Mouse (Mus musculus) heart, embryonic 11.5 days (tissue): Measurements from ENCODE around the gene Naa38. TPM values are rescaled to one million over a fixed set of nuclear protein-coding genes. Genes with fewer than 3 reads are reported as not detected.

ENCODE experiments used
- ATAC-seq: fragments of 200-750 bp; cut with Nextera tagmentation; replicated peaks from 2 replicates; pipeline ENCODE4 v1.8.0; 2017; ENCODE audit warnings: moderate library complexity; ENCODE audit not compliant: insufficient number of reproducible peaks, low FRiP score, low TSS enrichment
- H3K27ac ChIP-seq: fragments of 300-500 bp; sonication (generic); 2 replicates; pipeline ENCODE4 v1.5.1; 2014; ENCODE audit warnings: mild to moderate bottlenecking, low read depth, low read length
- H3K27me3 ChIP-seq: fragments of 300-500 bp; sonication (generic); 2 replicates; pipeline ENCODE4 v1.6.1; 2014; ENCODE audit warnings: mild to moderate bottlenecking, low read length, mixed read lengths; ENCODE audit not compliant: control insufficient read depth, insufficient read depth
- H3K36me3 ChIP-seq: fragments of 300-500 bp; sonication (generic); 2 replicates; pipeline ENCODE4 v1.6.1; 2014; ENCODE audit warnings: mild to moderate bottlenecking, low read length, moderate library complexity, mixed read lengths; ENCODE audit not compliant: control insufficient read depth, insufficient read depth
- H3K4me1 ChIP-seq: fragments of 300-500 bp; sonication (generic); 2 replicates; pipeline ENCODE4 v1.6.1; 2014; ENCODE audit warnings: low read length; ENCODE audit not compliant: control insufficient read depth, insufficient read depth
- H3K4me2 ChIP-seq: fragments of 300-500 bp; sonication (generic); 2 replicates; pipeline ENCODE4 v1.6.1; 2014; ENCODE audit warnings: mild to moderate bottlenecking, moderate library complexity
- H3K4me3 ChIP-seq: fragments of 300-500 bp; sonication (generic); 2 replicates; pipeline ENCODE4 v1.5.1; 2014; ENCODE audit warnings: low read depth, low read length
- H3K9ac ChIP-seq: fragments of 300-500 bp; sonication (generic); 2 replicates; pipeline ENCODE4 v1.6.1; 2014; ENCODE audit warnings: mild to moderate bottlenecking, low read depth, low read length, moderate library complexity
- H3K9me3 ChIP-seq: fragments of 300-500 bp; sonication (generic); replicated peaks from 2 replicates; pipeline ENCODE4 v1.6.1; 2016; ENCODE audit warnings: low read length; ENCODE audit not compliant: control insufficient read depth
- WGBS: fragments of 180-500 bp; shearing (Covaris S2); extraction: QIAGEN DNeasy Blood & Tissue Kit; methylation state at CpG from one replicate; pipeline ENCODE4 v1.1.7; 2014; ENCODE audit not compliant: insufficient replicate concordance; 5-methylcytosine and 5-hydroxymethylcytosine counted together
- polyA plus RNA-seq: library from polyadenylated mRNA; unstranded; fragments of >200 nt; fragmentation: Nextera tagmentation; extraction: Ambion mirVana; gene quantifications from 2 replicates; pipeline ENCODE4 v1.2.1, GENCODE M21; 2014

Gene Naa38
- polyA plus RNA-seq, 1 experiment from 2014 or later = 166 TPM

DNA sequence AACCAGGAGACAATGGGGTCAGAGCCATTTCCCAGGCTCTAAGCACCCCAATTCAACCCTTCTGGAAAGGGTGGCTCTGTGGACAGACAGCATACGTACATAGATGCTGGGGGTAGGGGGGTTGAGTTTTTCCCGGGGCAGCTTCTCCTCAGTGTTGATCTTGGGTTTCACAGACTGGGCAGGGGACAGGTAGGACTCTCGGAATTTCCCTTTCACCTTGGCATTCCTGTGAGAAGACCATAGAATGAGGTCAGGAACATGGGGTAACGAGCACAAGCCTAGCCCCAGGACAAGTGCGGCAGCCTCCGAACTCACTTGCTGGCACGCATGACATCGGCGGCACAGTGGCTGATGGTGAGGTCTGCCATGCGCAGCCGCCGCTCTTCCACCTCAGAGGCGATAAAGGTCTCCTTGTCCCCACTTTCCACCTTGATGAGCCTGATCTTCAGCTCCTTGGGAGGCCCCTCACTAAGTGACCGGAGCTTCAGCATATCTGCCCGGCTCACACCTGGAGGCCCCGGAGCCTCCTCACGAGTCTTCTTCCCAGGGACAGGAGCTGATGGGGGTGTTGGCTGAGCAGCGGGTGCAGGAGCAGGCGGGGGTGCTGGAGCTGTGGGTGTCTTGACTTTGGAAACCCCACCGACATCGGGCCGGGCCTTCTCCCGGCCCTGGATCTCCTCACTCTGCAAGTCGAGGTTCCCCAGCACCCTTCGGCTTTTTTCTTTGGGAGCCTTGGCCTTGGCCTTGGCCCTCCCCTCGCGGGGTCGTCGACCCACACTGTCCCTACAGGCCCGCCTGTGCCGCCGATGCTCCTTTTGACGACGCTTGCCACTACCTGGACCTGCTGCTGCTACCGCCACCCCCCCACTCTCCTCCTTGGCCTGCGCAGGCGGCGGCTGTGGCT is 8.7 kb downstream of the Naa38 start:
- Histone ChIP-seq H3K9me3 (no peaks in the 10 kb centered on the region), H3K4me3 (no peak overlapping the region), H3K4me2 (no peak overlapping the region), H3K9ac (no peak overlapping the region), H3K27me3 (no peaks in the 10 kb centered on the region), H3K36me3 (peaks cover 65% of the 10 kb centered on the region), H3K4me1 (peaks cover 22% of the 10 kb centered on the region), H3K27ac (no peak overlapping the region)
- WGBS = 89% methylated on average over 38 of the region's 38 CpGs
- no peak for ATAC-seq

DNA sequence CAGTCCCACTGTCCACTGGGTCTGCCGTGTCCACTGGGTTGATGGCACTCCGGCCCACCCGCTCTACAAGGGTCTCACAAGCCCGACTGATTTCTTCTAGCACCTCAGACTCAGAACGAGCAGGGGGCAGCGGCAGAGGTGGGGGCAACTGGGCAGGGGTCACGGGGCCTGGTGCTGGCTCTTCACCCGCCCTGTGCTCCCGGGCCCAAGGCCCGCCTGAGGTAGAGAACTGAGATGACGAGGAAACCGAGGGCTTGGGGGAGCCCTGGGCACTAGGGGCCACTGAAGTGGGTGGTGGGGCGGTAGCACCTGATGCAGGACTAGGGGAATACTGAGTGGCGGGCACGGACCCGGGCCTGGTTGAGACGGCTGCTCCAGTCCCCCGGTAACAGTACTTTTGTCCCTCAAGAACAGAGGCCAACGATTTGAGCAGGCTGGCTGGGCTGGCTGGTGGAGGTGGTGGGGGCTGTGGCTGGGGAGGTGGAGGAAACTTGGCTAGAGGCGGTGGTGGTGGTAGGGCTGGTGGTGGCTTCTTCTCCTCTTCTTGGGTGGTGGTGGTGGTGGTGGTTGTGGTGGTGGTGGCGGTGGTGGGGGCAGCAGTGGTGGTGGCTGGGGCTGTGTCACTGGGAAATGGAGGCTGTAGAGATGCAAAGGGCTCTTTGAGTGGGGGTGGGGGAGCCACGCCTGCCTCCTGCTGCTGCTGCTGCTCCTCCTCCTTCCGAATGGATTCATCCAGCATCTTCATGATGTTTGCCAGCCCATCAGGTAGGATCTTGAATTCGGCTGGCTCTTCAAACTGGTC is 9.5 kb downstream of the Naa38 start:
- no peaks in the 10 kb centered on the region for H3K27me3 ChIP-seq
- WGBS = 90% methylated on average over 24 of the region's 24 CpGs
- H3K4me3 ChIP-seq = no peak overlapping the region
- peaks cover 15% of the 10 kb centered on the region for H3K4me1 ChIP-seq
- no peak for ATAC-seq
- H3K9me3 ChIP-seq = no peaks in the 10 kb centered on the region
- H3K27ac ChIP-seq = no peak overlapping the region
- no peak overlapping the region for H3K4me2 ChIP-seq
- H3K9ac ChIP-seq = no peak overlapping the region
- peaks cover 63% of the 10 kb centered on the region for H3K36me3 ChIP-seq

DNA sequence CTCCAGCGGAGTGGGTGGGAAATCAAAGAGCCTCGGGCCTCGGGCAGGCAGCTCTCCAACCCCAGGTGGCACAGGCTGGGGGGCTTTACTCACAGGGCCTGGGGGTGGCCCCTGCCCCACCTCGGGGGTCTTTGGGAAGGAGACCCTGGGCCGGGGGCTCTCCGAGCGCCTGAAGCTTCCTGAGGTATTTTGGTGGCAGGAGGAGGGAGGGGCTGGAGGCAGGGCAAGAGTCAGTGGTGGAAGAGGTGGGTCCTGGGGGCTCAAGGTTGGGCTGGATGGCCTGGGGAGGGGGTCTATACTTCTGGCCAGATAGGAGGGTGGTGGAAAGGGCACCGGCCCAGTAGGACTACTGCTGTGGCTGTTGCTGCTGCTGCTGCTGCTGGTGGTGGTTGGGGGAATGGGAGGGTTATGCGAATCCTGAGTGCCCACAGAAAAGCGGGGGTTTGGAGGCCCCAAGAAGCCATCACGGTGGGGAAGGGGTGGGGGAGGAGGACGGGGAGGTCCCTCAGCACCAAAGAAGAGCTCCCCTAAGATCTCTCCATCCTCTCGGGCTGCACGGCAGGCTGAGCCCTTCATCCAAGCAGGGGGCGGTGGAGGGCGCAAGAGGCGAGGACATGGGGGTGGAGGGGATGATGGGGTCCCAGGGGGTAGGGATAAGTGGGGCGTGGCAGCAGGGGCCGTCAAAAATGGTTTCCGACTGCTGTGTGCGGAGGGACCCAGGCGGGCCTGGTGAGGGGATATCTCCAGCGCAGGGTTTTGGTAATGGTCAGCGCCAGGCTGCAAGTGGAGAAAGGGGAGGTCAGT is 10.3 kb downstream of the Naa38 start:
- WGBS = 89% methylated on average over 24 of the region's 24 CpGs
- no peak for ATAC-seq
- Histone ChIP-seq H3K27me3 (no peaks in the 10 kb centered on the region), H3K4me2 (no peak overlapping the region), H3K27ac (no peak overlapping the region), H3K36me3 (peaks cover 55% of the 10 kb centered on the region), H3K4me3 (no peak overlapping the region), H3K9ac (no peak overlapping the region), H3K9me3 (no peaks in the 10 kb centered on the region), H3K4me1 (peaks cover 8% of the 10 kb centered on the region)

DNA sequence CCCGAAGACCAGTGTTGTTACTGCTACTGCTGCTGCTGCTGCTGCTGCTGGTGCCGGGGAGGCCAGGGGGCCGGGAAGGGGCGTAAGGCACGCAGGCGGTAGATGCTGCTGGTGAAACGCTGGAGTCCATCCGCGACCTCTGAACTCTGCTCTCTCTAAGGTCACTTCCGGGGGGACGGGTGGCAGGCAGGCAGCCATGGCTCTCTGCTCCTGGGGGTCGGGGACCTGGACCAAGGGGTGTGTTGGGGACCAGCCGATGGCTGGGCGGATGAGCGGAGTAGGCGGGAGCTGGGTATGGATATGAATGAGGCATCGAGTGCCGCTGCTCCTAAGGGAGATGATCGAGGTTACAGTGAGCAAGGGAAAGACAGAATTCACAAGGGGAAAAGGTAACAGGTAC is 11.0 kb downstream of the Naa38 start:
- WGBS = 87% methylated on average over 19 of the region's 19 CpGs
- Histone ChIP-seq H3K27ac (no peak overlapping the region), H3K4me3 (no peak overlapping the region), H3K4me1 (peaks cover 8% of the 10 kb centered on the region), H3K27me3 (no peaks in the 10 kb centered on the region), H3K36me3 (peaks cover 48% of the 10 kb centered on the region), H3K9ac (no peak overlapping the region), H3K9me3 (no peaks in the 10 kb centered on the region), H3K4me2 (no peak overlapping the region)
- no peak for ATAC-seq

DNA sequence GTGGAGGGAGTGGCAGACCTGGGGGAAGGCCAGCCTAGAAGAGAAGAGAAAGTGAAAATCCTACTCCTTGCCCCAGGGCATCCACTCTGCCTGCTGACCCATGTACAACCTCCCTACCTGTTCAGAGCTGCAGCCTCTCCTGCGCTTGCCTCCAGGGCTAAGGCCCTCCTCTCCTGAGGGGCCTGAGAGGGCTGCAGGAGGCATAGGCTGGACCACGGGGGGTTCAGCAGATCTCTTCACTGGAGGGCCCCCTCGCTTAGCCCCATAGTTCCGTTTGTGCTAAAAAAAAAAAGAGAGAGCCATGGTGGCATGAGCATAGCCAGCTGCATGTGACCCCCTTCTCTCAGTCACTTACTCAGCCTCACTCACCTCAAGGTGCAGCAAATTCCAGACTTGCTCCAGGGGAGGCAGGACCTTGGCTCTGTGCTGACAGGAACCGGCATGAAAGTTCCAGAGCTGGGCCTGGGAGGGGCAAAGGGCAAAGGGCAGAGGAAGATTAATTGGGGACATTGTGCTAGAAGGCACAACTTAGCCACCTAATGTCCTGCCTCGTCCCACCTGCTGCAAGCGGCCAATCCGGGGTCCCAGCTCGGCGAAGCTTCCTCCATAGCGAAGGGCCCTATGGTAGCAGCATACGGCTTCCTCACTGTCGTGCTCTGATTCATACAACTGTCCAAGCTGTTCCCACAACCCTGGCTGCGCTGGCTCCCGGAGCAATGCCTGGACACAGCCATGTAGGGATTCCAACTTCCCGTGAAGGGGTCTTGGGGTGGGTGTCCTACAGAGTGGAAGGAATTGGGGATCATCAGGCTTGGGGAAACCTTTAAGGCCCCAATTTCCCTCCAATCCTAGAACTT is 11.8 kb downstream of the Naa38 start:
- no peak for ATAC-seq
- peaks cover 43% of the 10 kb centered on the region for H3K36me3 ChIP-seq
- no peak overlapping the region for H3K4me3 ChIP-seq
- H3K27me3 ChIP-seq = no peaks in the 10 kb centered on the region
- WGBS = 88% methylated on average over 16 of the region's 16 CpGs
- no peak overlapping the region for H3K27ac ChIP-seq
- H3K4me1 ChIP-seq = peaks cover 14% of the 10 kb centered on the region
- no peak overlapping the region for H3K4me2 ChIP-seq
- no peak overlapping the region for H3K9ac ChIP-seq
- H3K9me3 ChIP-seq = no peaks in the 10 kb centered on the region

DNA sequence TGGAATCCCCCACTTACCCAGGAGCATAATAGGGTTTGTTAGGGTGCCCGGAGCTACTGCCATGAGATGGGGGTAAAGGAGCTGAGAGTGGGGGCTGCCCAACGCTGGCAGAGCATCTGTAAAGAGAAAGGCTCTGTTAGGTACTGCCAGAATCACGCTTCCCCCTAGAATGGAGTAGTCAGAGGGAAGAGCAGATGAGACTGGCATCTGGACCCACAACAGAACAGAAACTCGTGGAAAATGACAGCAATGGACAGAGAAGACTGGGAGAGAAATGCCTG is 12.4 kb downstream of the Naa38 start:
- H3K4me3 ChIP-seq = peak overlapping the region; percentile 90; the same call in 1 of the 2 replicates
- no peak overlapping the region for H3K9ac ChIP-seq
- H3K27me3 ChIP-seq = no peaks in the 10 kb centered on the region
- WGBS = 85% methylated on average over 4 of the region's 4 CpGs
- no peak for ATAC-seq
- peaks cover 43% of the 10 kb centered on the region for H3K36me3 ChIP-seq
- H3K27ac ChIP-seq = no peak overlapping the region
- H3K4me2 ChIP-seq = peak overlapping the region; percentile 99
- no peaks in the 10 kb centered on the region for H3K9me3 ChIP-seq
- H3K4me1 ChIP-seq = peaks cover 19% of the 10 kb centered on the region

DNA sequence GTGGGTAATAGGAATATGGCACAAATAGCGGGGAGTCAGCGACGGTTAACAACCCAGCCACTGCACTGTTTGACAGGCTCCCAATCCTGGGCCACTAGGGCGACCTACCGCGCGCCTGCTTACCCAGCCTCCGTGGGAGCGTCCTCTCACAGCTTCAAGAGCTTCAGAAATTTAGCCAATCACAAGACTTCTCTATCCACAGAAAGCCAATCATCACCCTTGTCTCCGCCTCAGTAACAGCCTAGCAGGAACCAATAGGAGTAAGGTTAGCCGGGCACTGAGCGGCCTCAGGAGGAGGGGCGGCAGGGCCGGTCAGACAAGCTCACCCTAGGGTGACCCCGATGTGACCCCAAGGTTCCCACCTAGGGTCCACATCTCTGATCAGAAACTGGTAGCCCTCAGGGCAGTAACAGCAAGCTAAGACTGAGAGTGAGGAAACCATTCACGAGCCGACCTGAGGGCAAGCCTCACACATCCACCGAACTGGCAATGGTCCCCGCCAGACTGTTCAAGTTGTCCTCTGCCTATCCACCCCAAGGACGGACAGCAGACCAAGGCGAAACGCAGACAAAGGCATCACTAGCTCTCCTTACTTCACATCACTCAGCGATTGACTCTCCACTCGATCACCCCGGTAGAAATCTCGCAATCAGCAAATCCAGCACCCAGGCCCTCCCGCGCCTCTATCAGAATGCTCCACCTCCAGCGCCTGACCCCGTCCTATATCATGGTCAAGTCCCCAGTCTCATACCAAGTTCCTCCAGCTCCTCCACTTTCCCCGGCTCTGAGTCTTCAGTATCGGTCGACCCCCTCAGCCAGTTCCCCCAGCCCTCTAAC is 13.5 kb downstream of the Naa38 start:
- Histone ChIP-seq H3K4me1 (peaks cover 30% of the 10 kb centered on the region), H3K27ac (peak overlapping the region; percentile 98), H3K9ac (peak overlapping the region; percentile 92), H3K4me2 (peak overlapping the region; percentile 99), H3K27me3 (no peaks in the 10 kb centered on the region), H3K9me3 (no peaks in the 10 kb centered on the region), H3K4me3 (peak overlapping the region; percentile 90), H3K36me3 (peaks cover 38% of the 10 kb centered on the region)
- WGBS = 1% methylated on average over 33 of the region's 33 CpGs
- peak; percentile 70 for ATAC-seq
